Mouse (Mus musculus): Measurements from ENCODE around the gene Pold3.

The Pold3 gene

DNA sequence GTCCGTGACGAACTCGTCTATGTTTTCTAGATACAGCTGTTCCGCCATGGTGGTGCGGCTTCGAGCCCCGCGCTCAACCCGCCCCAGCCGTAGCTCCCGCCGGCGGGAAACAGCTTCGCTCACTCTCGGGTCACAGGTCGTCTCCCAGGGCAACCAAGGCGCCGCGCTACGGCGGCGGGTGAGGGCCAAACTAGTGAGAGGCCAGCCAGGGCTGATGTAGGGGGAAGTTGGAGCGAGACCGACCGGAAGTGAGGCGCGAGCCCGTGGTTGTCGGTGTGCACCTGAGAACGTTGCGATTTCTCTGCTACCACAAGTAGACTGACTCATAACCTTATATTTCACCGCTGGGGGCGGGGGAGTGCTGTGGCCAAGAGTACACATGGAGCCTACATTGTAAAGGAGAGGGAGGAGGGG lies at the start of gene Pold3:
Pold3 (minus strand) TSS at position 190 of the 414 bp plus-strand sequence.
- DNase-seq (ENCODE audit: low spot score): peak; percentile 100

DNA sequence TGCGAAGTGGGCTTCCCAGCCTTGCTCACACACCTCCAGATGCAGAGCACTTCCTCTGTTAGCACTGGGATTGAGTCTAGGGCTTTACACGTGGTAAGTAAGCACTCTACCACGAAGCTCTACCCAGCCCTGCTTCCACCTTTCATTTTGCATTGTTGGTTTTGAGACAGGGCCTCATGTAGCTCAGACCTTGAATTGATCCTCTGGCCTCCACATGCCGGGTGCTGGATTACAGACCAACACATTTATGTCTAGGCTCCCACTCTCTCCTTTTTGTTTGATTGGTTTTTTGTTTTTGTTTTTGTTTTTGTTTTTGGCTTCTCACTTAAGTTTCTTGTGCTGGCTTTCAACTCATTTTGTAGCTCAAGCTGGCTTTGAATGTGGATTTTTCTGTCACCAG lies 49.4 kb upstream of the Pold3 start:
- DNase-seq (ENCODE audit: low spot score): no peak

DNA sequence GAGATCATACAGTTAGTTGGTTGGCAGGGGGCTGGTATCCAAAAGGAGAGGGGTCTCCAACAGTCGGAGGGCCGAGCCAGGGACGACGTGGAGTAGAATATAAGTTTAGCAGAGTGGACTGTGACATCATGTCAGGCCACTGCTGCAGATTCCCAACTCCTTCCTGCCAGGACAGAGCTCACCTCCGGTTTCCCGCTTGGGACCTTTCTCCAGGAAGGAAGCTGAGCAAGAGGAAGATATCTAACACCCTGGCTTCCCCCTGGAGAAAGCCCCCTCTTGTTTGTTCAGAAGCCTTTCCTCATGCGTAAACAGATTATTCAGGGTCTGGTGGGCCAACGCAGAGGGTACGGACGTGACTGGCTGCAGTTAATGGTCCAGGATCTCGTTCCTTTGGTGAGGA lies 47.3 kb upstream of the Pold3 start:
- no peak for DNase-seq (ENCODE audit: low spot score)

DNA sequence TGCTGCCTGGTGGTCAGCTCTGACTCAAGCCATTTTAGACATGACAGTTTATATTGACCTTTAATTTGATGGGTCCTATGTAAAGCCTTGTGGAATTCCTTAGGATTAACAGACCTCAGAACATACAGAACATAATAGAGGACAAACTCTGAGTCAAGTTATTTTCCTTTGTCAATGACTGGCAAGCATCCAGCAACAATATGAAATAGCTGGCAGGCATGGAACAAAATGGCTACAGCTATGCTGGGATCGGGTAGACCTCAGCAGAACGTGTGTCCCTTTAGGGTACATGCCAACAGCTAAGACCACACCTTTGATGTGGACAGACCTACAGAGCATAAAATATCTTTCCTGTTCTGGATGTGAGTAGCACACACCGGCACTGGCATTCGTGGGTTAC lies 42.1 kb upstream of the Pold3 start:
- DNase-seq (ENCODE audit: low spot score): no peak

DNA sequence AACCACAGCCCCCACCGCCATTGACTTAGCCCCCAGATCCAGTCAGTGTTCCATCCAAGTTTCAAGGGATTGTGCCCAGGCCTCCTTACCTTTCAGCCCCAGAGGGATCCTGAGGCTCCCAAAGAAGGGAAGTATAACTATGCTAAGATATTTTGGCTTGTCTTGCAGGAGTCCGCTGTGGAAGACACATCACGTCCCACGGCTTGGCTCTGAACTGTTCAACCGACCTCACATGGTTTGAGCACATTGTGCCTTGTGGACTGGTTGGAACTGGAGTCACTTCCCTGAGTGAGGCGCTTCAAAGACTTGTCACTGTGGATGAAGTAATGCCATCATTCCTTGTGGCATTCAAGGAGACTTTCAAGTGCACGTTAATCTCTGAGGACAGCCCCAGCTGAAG lies 38.6 kb upstream of the Pold3 start:
- no peak for DNase-seq (ENCODE audit: low spot score)

DNA sequence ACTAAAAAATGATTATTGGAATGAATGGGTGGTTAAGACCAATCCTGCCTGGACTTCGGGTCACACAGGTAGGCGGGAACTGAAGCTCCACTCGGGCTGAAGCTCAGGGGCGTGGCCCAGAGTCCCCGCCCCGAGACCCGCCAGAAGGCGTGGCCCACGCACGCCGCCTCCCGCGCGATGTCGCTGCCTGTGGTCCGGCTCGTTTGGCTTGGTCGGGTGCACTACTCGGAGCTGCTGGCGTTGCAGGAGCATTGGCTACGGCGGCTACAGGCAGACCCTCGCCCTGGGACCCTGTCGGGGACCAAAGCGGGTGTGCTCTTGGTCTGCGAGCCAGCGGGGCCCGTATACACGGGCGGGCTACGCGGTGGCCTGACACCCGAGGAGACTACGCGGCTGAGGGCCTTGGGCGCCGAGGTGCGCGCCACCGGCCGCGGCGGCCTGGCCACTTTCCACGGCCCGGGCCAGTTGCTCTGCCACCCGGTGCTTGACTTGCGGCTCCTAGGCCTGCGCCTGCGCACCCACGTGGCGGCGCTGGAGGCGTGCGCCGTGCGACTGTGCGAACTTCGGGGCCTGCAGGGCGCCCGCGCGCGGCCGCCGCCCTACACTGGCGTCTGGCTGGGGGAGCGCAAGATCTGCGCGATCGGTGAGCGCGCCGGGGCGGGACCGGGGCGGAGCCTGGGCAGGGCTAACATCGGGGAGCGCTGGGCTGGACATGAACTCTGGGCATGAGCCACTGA lies 37.9 kb upstream of the Pold3 start, which contains the start of gene Lipt2:
Lipt2 (plus strand) TSS at position 173 of the 737 bp plus-strand sequence.
- DNase-seq (ENCODE audit: low spot score): peak; percentile 89

DNA sequence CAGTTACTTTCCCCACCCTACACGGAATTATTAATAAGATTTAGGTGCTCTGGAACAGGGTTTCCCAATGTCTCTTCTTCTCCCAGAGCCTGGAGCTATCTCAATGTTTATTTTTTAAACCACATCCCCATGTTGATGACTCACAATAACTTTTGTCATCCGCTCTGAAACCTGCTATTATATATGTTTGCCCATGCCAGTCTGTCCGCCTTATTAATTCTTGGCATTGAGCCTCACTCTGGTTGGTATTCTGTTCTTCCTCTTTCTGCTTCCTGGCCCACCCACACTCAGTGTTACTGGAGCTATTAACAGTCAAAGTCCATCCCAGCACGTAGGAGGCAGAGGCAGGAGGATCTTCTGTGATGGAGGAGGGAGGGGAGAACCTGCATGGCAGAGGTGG lies 36.3 kb upstream of the Pold3 start:
- DNase-seq (ENCODE audit: low spot score): no peak

DNA sequence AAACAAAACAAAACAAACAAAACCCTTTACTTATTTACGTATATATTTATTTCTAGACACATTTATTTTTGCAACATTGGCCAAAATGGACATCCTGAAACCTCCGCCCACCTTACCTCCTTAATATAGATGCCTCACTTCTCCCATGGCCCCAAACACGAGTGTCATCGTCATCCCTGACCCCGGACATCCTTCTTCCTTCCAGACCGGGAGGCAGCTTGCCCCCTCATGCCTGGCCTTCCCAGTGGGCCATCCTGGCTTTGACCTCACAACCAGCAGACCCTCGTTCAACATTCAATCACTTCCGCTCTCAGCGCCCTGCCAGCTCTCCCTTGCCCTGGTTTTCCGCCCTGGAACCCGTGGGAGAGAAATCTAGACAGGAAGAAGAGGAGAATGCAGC lies 29.3 kb upstream of the Pold3 start:
- no peak for DNase-seq (ENCODE audit: low spot score)

DNA sequence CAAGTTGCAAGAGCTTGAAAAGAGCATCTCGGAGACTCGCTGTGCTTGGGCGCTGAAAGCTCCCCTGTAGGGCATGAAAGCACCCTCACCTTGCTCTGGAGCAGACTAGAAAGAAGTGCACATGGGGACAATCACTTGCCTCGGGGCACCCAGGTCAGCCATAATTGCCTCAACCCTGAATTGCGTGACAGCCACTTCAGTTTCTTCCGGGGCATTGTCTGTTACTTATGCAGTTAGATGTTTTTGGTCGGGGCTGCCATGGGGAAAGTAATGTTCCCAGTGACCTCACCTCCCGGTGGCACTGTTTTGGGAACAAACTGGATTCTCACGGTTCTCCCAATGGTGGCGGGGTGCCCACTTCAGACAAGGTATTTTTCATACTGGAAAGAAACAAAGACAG lies 28.7 kb upstream of the Pold3 start:
- DNase-seq (ENCODE audit: low spot score): no peak

DNA sequence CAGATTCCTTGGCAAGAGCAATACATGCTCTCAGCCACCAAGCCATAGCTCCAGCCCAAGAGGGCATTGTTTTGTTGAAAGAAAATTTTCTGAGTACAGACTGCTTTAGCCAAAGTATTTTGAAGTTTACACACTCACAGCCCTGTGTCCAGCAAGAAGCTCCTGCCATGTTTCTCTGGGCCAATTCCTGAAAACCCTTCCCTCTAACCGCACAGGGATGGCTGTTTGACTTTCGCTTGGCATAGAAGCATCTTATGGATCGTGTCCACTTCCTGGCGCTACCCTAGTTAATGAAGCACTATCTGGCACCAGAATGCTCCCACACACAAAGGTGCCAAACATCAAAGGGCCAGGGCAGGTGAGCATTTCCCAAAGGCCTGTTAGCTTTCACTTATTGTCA lies 27.2 kb upstream of the Pold3 start:
- DNase-seq (ENCODE audit: low spot score): no peak

DNA sequence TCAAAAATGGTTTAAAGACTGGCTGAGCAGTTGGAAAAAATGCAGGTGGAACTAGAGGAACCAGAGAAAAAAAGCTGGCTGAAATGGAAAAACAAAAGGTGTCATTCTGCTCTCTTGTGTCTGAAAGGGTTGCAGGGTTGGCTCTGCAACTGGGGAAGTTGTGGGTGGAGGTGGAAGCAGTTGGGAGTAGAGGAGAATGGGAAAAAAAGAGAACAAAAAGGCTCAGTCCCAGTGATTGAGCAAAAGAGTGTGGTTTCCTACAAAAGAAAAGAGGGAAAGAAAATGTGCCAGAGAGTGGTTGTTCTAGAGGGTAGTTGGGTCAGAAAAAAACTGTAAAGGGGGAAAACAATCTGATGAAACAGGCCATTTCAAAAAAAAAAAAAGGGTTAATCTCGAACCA lies 19.2 kb upstream of the Pold3 start:
- DNase-seq (ENCODE audit: low spot score): no peak

DNA sequence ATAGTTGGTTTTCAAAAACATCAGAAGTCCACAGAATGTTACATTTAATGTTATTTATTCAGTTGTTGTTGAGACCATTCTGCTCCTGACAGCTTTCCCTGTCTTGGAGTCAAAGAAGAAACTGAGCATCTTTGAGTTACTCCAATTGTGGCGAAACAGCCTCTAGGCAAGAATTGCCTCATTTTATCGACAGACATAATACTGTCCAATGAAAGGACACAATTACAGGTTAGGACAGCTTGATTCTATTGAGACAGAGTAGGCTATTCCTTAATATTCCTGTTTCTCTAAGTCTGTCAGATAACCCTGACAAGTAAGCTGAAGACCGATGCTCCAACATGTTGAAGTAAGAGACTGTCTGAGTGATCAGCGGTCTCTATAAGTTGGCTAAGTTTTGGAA lies 16.7 kb upstream of the Pold3 start:
- DNase-seq (ENCODE audit: low spot score): no peak

DNA sequence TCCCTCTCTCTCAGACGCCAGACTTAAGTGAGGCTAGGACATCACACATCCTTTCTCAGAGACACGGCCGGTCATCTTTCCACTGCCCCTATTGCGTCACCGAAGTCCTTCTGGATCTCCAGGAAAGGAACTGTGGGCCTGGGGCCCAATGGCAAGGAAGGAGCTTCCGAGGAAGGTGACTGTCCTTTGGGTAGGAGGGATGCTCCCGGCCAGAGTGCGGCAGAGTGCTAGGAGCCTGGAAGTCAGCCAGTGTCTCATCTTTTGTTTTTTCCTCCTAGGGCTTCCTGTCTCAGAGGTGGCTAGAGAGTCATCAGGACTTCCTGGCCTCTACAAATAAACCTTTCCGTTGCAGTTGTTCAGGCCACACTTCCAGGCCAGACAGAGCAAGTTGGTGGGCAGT lies 15.7 kb upstream of the Pold3 start:
- DNase-seq (ENCODE audit: low spot score): no peak

DNA sequence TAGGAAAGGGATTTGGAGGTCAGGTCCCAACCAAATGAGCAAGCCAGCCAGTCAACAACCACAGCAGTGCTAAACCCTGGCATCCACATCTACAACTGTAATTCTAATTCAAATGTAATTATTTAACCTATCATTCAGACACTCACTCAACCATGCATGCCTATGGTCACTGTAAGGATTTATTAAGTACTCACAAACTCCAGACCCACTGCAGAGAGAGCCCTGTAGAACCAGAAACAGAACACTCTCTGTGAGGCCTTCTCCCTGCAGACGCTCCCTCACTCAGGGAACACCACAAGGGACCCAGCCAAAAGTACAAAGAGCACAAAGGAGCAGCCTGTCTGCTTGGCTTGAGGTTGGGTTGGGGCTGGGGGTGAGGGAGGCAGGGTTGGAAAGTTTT lies 11.0 kb upstream of the Pold3 start:
- DNase-seq (ENCODE audit: low spot score): no peak

DNA sequence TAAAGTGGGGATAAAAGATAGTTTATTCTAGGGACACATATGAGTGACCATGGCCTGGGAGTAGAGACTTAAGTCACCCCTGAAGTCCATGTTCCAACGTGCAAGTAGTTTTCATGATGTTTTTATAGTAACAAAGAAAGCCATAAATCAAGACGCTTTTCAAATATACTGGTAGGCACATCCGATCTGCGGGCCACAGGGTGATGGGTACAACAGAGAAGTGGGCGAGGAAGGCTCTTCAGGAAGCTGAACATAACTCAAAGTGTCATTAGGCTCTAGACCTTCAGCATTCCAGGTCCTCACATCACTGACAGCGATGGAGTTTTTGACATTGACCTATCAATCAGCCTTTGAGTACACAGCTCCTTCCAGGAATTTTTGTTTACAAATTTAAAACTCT lies 9.2 kb upstream of the Pold3 start:
- no peak for DNase-seq (ENCODE audit: low spot score)

DNA sequence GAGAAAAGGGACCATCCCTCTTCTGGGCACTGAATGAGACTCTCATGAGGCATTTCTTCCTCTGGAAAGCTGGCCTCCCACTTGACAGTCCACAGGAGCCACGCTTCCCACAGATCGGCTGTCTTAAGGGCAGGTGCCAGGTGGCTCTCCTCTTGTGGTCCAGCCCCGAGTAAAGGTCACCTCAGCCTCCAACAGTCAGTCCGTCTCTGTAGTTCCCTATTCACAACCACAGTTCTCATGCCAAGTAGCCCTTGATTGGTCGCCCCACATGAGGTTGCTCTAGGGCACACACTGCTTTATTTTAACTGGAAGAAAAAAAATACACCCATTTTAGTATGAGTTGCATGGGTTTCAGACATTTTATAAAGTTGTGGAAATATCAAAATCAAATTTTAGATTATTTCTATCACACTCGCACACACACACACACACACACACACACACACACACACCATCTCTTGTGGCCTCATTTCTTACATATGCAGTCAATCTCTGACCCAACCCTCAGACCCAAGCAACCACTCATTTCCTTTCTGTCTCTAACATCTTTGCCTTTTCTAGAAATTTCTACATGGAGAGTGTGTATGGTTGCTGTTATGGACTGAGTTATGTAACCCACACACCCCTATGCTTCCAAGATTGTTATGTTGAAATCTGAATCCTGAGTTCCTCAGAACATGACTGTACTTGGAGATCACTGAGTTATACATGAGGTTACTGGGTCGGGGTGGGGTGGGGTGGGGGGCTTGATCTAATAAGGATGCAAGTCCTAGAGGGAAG lies 7.1 kb upstream of the Pold3 start:
- DNase-seq (ENCODE audit: low spot score): no peak

DNA sequence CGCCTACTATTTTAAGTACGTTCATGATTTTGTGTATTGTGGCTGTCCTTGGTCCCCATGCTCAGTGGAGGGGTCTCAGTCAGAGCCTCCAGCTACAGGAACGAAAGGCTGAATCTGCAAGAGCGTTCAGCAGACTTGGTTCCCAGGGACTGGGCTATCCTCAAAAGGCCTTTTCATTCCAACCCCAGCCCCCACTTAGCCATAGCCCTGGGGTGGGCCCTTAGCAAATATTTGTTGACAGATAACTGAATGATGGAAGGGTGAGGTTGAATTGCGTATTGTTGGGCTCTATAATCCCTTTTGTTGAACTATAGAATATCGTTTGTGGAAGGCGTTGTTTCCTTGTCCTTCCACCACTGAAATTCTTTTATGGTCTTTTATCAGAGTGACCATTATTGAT lies 5.1 kb upstream of the Pold3 start:
- DNase-seq (ENCODE audit: low spot score): no peak

DNA sequence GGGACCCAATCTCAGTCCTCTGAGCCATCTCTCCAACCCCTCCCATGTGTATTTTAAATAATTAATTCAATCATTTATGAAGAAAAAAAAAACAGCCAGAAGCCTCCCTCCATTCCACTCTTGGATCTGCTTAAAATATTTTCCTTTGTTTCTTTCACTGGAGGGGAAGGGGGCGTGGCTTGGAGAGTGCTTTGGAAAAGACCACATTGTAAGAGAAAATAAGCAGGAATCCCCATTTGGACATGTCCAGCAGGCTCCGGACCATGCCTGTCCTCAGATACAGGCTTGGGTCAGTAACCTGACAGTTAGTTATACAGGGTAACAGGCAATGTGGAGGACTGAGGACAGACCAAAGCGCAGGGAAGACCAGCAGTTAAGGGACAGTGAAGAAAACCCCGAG lies 3.8 kb upstream of the Pold3 start:
- DNase-seq (ENCODE audit: low spot score): no peak

DNA sequence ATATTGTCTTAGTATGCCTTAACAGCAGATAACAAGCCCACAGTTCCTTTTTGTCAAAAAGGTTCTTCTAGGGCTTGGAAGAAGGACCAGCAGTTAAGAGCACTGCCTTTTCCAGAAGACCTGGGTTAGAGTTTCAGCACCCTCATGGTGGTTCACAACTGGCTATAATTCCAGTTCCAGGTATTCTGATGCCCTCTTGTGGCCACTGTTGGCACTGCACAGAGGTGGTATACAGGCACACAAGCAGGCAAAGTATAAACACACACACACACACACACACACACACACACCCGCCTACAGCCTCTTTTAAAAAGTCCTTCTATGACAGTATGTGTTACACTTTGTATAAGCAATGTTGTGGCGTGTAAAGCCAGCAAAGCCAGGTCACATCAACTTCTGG lies 2.8 kb upstream of the Pold3 start:
- DNase-seq (ENCODE audit: low spot score): peak; percentile 31

DNA sequence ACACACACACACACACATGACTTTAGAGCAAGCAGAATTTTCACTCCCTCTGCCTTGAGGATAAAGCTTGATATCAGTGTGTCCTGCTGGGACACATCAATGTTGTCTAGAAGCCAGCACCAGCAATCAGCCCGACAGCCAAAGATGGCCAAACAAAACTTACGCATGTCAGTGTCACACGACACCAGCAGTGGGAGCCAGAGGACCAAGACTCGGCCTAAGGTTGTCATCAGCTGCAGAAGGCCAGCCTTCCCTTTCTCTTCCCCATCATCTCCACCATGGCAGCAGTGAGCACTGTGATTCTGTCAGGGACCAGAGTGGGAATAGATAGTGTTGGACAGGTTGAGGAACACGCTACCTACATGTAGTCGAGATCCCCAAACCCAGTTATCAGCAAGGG lies 2.1 kb upstream of the Pold3 start:
- peak; percentile 36 for DNase-seq (ENCODE audit: low spot score)

DNA sequence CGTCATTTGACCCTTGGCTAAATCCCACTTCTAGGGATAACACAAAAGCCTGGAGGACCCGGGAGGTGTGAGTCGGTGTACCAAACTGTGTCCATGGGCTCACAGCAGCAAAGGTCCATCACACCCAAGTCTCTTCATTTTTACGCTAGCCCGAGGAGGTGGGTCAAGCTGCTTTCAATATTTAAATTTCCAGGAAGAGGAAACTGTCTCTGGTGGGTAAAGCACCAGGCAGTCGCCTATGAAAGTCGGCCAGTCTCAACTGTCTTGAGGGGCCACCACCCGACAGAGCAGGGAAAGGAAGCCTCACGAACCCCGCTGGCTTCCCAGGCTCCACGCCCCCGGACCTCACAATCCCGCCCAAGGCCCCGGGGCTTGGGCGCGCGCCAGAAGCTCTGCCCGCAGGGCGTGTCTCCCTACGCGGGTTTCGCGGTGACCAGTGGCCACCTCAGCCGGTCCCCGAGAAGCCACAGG lies 539 bp downstream of the Pold3 start:
- DNase-seq (ENCODE audit: low spot score): peak; percentile 58

DNA sequence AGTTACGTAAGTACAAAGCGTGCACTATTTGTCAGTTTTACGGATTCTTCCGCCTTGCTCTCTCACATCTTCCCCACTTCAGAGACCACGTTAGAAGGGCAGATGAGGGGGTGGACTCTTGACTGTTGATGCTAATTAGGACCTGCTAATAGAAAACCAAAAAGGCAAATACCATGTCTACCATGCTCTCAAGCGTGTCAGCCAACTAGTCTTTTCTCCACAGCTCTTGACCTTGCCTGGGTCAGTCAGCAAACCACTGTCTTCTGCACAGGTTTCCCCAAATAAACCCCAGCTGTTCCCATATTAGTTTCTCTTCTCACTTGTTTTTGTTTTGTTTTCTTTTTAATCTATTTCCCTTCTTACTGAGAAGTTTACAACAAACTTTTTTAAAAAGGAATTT lies 7.1 kb downstream of the Pold3 start:
- no peak for DNase-seq (ENCODE audit: low spot score)

DNA sequence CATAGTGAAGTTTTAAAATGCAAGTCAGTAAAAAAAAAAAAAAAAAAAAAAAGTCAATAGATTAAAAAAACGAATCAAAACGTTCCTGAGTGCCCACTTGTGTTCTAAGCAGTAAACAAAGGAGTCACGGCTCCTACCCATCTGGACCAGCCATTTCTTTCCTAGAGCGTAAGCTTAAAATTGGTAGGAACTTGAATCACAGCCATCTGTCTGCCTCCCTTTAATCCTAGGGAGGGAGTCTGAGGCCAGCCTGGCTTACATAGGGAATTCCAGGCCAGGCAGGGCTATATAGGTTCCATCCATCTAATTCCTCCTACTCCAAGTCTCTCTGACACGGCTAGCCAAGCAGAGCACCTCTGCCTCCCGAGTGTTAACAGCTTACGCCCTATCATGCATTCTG lies 7.5 kb downstream of the Pold3 start:
- DNase-seq (ENCODE audit: low spot score): no peak

DNA sequence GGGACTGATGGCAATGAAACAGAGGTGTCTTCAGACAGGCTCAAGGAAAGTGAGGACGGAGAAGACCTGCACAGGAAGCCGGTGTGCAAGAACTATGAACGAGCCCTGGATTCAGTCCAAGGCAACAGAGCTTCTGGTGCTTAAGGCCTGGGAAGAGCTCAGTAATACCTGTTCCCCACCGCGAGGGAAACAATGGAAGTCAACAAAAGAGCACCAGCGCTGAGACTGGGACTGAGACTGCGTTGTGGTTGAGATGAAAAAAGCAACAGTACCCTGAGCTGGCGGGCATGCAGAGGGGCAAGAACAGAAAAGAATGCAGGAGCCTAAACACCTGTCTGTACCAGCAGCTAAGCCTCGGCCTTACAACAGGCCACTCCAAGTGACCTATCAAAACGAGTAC lies 9.9 kb downstream of the Pold3 start:
- DNase-seq (ENCODE audit: low spot score): no peak

Data from ovary, postnatal 14 days (tissue).